Mouse (Mus musculus) heart, postnatal 0 days (tissue): ENCODE data around the gene Cdh5.

ENCODE experiments used
- CTCF ChIP-seq: IDR thresholded peaks from 2 replicates; pipeline ENCODE4 v1.5.1; 2016; ENCODE audit warnings: antibody characterized with exemption, control low read depth, low read depth
- EP300 ChIP-seq: IDR thresholded peaks from 2 replicates; pipeline ENCODE4 v1.6.1; 2016; ENCODE audit warnings: antibody characterized with exemption, low read depth

GRCm38 (mm10) chr8:104107111-104107510 lies 5.7 kb downstream of the Cdh5 start:
- TF ChIP-seq CTCF (no peak), EP300 (no peak)
